Mouse (Mus musculus) R1 (cell line): ENCODE data around the gene Csn1s2b.
A peak's percentile ranks its signal among the peaks of the same experiment; 100 is the strongest.

Source experiments
- DNase-seq: peaks from one replicate; pipeline ENCODE4 v3.0.0-alpha.2; 2018; ENCODE audit warnings: low read depth, low spot score

The Csn1s2b gene

DNA sequence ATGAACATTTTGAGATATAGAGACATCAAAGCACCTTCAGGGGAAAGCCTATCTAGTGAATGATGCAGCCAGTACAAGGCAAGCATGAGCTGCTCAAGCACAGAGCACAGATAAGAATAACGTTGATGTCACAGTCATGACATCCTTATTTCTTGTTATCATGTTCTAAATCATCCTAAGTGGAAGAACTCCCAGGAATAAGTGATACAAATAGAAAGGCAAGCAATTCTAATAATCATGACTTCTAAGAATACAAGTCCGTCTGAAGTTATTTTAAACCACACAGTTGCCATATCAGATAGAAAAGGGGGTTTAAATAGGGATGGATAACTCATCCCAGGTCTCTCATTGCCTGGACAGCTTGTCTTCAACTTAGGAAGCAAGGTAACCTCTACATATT, at the start of gene Csn1s2b:
Gene Csn1s2b, plus strand, starts transcription at position 301 of the 400 bp plus-strand sequence.
- no peak for DNase-seq

DNA sequence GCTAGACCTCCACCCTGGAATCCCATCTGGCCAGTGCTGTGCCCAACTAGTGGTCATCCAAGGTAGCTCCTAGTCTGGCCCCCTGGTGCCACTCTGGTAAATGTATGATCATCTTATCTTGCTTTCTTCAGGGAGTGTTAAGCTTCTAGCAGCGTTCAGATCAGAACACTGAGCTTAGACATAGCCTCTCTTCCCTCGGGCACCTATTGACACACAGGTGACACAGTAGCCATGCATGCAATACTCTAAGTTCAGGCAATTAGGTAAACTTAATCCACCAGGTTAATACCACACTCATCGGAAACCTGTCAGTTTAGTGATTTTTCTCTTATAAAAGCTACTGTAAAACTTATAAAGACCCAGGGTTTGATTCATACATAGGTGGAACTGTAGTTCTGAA, 43.3 kb upstream of the Csn1s2b start:
- no peak for DNase-seq

DNA sequence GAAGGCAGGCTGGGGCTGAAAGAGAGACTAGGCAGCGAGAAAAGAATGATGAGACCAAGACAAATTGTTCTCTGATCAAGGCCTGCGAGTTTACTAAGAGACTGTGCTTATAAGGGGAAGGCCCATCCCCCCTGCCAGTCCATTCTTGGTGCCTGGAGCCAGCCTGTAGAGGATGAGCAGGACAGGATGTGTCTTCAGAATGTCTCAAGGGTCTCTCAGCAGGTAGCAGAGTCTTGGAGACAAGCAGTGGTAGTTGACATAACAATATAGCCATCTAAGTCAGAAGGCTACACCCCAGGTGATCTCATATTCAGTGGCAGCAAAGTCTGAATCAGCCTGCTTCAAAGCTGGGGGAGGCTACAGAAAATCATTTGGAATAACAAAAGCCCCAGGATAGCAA, 35.7 kb upstream of the Csn1s2b start:
- peak; percentile 94 for DNase-seq

DNA sequence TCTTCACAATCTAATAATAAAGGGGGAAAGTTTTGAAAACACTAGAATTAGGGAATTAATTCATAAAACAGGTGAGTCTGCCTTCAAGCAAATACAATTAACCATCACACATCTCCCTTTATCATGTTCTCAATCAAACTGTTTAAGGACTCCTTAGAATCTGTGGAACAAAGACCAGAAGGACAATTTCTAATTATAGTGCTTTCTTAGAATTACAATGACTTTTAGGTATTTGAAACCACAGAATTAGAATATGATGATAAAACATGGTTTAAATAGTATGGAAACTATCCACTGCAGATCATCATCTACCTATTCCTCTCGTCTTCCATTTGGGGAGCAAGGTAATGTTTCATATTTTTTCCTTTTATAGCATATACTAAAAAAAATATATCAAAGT, 33.6 kb upstream of the Csn1s2b start, which contains the start of gene Csn1s2a:
Gene Csn1s2a, plus strand, starts transcription at position 301 of the 400 bp plus-strand sequence.
- DNase-seq, result no peak

DNA sequence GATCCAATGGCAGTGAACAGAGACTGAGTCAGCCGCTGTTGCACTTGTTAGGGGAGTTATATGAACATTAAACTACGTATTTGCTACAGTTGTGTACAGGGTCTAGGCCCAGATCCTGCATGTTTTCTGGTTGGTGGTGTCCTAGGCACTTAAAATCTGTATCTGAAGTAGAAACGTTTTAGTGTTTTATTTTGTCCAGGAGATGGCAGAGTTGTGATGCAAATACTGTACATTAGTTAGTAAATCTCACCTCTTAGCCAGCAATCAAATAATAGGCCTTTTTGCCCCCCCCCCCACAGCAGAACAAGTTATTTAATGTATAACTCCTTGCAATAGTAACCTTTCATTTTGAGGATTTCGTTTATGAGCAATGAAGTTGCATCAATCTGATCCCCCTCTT, 25.2 kb upstream of the Csn1s2b start:
- no peak for DNase-seq

DNA sequence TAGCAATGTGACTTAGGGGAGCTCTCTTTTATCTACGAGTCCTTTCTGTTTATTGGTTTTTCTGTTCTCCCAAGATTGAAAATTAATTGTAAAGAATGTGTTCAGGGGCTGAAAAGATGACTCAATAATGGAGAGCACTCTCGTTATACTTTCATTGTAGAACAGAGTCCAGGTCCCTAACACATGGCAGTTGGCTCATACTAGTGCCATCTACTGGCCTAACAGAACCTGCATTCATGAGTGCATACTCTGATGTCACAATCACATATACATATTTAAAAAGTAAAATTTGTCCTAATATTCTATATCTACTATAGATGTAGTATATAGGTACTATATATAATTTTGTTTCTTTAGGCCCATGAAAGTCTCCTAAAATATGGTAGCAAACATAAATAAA, 1.4 kb downstream of the Csn1s2b start:
- peak; percentile 8 for DNase-seq

DNA sequence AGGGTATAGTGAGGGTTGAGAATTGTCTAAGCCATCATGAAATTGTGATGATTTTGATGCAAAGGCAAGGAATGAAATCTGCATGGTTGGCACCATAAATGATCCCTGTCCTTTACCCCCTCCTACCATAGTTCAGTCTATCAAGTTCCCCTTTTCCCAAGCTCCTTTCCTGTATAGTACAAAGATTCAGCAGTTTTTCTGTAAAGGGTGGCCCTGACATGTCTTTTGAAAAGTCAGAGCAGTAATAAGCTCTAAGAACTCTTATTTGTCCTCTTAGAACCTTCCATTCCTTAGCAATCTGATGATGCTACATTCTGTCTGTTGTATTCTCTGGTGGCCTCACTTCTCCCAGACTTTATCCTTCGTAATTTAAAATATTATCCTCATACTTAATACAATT, 17.5 kb downstream of the Csn1s2b start, which contains the start of gene Prr27:
Gene Prr27, plus strand, starts transcription at position 301 of the 400 bp plus-strand sequence.
- no peak for DNase-seq

DNA sequence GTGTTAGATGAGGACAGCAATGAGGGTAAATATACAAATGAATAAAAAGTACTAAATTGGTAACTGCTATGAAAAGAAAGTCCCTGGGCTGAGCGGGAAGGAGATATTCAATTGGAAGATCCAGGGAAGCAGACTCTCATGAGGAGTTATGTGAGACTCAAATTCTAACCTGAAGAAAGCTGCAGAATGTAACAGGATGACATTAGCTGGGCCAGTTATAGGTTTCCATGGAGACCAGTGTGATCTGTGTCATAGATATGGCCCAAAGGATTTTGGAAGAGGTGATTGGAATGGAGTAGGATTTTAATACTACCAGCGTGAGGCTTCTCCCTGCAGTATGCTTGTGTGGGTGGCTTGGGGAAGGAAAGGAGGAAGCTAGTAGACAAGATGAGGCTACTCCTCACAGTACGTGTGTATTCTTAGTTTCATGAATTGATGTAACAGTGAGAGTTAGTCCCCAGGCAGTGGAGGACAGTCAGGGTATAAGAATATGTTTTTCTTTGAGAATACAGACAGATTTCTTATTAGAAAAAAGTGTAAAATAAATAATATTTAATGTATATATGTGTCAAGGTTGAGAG, 47.3 kb downstream of the Csn1s2b start:
- DNase-seq, result no peak

DNA sequence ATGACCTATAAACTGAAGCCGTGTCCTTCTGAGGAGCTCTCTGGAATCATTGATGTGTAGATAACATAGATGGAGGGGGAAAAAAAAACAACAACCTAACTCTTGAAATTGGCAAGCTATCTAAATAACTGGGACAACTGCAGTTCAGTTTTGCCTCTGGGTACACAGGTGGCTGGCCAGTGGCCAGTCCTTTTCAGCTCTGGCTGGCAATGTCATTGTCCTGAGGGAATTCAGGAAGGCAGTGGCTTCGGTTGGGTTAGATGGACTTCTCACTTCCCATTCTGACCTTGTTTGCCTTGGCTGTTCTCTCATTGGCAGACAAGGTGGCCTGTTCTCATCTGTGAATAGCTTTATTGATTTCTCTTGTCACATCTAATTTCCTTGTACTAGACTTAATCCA, 62.2 kb downstream of the Csn1s2b start:
- DNase-seq, result no peak

DNA sequence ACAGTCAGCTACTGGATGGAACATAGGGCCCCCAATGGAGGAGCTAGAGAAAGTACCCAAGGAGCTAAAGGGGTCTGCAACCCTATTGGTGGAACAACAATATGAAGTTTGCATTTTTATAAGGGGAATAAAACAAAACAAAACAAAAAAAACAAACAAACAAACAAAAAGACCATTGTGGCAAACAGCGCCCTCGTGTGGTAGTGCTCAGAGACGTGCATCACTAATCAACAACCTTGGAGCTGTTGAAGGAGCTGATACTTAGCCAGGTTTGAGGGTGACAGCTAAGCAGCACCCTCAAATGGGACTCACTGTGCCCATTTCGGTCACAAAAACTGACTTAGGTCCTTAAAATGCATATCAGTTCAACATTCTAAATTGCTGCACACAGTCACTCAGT, 63.5 kb downstream of the Csn1s2b start:
- peak; percentile 41 for DNase-seq
